Mouse (Mus musculus): ENCODE results near the gene Rbfox1.

Rbfox1 gene

DNA sequence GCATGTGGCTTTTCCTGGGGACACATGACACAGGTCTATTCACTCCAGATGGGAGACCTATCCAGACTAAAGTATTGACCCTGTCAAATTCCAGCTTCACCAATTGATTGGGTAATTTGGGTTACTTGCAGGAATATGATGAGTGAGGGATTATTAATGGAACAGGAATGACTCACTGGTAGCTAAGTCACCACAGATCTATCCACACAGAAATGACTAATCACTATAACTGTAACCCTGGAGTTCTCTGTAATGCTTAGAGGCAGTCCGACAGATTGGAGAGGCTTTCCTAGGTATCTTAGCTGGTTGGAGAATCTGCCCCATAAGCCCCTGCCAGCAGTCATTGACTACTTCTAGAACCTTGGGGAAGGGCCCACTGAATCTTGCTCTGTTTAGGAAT lies 827.2 kb downstream of the Rbfox1 start:
- no peak for DNase-seq (ENCODE audit: low spot score)

DNA sequence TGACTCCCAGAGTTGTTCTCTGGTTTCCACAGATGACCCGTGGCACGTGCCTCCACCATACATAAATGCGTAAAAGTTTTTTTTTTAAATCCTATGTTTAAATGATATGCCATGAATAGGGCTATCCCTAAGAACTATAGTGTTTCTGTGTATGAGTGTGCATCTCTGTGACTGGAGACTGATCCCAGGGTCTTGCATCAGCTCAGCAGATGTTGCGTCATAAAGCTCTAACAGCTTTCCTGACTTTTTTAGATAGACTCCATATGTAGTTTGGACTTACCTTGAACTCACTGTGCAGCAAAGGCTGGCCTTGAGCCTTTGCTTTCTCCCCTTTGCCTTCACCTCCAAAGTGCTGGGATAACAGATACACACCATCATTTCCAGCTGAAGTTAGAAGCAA lies 830.1 kb downstream of the Rbfox1 start:
- no peak for DNase-seq (ENCODE audit: low spot score)

DNA sequence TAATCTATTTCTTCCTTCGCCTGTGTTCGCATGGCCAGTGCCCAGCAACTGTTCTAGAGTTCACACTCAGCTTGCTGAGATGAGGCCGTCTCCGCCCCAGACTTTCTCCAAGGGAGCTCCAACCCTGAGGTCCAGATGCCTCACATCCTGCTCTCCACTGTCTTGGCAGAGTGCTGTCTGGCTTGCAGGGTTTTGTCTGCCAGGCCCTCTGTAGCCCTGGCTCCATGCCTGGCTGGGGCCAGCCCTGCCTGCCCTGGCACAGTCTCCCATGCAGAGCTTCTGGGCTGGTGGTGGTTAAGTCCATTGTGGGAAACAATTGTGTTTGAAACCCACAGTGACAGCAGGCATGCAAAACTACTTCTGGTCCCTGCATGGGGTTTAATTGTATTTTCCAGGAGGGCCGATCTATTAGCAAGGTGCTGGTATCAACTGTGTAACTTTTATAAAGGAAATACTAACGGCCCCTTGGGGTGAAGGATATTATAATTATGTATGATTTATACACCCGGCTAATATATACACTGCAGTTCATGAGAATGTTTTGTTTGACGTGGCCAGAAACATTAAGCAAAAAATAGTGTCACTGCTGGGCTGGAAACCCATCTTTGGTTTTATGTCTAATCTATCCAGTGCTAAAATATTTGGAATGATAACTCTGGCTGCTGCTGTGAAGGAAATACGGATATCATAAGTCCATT lies 831.2 kb downstream of the Rbfox1 start:
- no peak for DNase-seq (ENCODE audit: low spot score)

DNA sequence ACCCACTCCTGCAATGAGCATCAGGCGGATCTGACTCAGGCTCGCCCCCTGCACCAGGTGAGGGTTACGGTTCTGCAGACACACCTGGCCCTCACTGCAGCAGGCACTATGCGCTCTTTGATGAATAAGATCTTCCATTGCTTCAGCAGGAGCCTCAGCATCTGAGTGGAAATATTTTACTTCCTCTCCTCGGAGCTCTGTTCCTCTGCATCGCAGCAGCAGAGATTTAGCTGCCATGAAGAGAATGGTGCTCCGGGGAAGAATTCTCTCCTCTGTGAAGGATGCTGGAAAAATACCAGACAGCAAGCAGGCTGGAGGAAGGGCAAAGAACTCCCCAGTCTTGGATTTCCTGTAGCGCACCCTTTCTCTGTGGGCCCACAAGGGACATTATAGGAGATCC lies 833.9 kb downstream of the Rbfox1 start:
- no peak for DNase-seq (ENCODE audit: low spot score)

DNA sequence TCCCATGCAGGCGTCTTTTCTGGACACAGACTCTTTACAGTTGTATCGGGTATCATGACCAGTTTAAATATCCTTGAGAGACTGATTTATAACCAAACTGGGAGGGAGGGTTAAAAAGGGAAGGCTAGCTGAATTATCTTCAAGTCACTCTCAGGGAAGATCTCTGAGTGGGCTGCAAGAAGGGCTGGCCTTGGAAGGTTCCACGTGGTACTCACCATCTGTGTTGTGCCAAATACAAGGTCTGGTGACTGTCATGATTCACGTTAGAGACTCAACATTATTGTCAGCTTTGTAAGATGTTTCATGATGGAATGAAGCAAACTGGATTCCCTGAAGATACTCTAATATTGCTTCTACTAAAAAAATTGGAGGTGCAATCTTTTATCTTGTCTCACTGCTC lies 847.5 kb downstream of the Rbfox1 start:
- no peak for DNase-seq (ENCODE audit: low spot score)

DNA sequence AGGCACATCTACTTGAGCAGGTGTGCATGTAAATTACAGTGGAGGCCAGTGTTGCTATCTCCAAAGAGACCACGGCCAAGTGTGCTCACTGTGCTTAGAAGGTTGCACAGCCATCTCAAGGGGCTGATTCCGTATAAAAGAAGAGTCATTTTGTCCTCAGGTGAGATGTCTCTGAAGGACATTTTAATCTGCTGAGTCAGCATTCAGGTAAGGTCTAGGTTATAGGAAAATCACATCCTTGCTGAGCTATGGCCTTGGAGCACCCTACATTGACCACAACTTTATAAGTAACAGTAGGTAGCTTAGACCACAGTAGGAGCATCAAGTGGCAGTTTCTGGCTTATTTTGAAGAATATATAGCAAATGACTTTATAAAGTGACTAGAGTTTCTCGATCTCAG lies 848.3 kb downstream of the Rbfox1 start:
- DNase-seq (ENCODE audit: low spot score): no peak

DNA sequence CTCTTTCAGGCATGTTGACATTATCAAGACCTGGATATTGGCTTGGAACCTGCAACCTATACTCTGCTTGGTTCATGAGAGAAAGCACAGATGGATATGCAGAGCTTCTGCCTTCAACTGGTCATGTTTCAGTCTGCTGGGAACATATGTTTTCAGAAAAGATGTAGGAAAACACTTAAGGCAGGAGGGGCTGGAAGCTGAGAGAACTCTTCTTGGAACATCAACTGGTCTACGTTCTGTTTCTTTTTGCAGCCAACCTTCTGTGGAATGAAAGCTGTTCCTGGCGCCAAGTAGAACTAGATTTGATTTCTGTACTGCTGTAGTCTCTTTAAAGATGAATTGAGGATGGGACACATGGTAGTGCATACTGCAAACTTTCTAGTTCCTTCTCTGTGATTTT lies 851.4 kb downstream of the Rbfox1 start:
- no peak for DNase-seq (ENCODE audit: low spot score)

DNA sequence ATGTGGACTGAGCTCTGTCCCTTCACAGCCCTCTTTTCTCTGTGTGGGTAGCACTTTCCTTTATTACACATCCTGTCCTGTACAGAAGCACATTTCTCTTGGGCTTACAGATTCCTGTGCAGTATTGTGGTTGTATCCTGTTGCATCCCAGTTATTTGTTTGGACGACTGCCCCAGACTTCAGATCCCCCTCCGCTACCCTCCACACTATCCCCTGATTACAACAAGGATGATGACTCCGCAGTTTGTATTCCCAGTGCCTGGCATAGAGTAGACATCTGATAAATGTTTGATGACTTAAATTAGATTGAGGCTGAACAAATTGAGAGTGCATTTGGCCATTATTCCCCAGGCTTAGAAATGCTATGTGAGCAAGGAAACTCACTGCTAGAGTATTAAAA lies 851.8 kb downstream of the Rbfox1 start:
- DNase-seq (ENCODE audit: low spot score): no peak

DNA sequence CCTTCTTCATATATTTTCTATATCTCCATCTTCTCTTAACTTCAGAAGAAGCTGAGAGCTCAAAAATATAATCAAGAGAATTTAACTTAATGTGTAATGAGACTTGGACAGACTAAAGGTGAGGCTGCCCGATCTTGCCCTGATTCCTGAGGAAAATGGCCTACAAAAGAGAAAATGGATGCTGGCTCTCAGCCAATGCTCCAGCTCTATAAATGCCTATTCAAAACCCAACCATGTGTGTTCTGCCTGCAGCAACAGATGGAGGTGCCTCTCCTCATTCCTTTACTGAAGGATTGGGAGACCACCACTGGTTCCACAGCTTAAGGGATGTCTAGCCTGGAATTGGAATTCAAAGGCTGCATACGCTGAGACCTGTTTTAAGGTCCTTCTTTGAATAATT lies 861.0 kb downstream of the Rbfox1 start:
- DNase-seq (ENCODE audit: low spot score): no peak

DNA sequence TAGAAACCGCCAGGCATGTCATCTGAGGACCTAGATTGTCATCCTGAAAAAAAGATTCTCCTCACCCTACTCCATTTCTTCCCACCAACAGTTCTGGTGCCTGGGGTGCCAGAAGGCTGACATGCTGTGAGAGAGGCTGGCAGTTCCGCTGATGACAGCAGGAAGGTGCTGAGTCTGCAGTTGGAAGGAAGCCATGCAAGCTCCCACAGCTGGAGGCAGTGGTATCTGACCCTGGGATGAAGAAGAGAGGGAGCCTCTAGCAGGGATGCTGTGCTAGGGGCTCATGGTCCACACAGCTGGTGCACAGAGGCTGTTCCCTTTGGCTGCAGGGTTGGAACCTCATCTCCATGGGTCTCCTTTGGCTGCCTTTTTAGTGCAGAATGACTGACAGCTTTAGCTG lies 865.3 kb downstream of the Rbfox1 start:
- no peak for DNase-seq (ENCODE audit: low spot score)

DNA sequence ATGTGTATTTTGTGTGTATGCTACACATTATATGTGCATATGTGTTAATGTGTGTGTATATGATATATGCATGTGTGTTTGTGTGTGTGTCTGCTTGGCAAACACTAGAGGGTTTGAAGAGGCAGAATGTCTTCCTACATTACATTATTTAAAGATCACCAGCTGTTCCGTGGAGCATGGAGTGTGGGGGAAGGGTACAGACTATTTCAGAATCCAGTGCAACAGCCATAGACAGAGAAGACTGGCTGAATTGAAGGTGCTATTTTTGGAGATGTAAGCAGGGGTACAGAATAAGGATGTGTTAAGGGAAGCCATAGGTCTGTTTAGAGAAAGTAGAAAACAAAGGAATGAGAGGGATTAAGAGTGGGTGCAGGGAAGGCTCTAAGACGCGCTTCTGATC lies 869.7 kb downstream of the Rbfox1 start:
- DNase-seq (ENCODE audit: low spot score): no peak

DNA sequence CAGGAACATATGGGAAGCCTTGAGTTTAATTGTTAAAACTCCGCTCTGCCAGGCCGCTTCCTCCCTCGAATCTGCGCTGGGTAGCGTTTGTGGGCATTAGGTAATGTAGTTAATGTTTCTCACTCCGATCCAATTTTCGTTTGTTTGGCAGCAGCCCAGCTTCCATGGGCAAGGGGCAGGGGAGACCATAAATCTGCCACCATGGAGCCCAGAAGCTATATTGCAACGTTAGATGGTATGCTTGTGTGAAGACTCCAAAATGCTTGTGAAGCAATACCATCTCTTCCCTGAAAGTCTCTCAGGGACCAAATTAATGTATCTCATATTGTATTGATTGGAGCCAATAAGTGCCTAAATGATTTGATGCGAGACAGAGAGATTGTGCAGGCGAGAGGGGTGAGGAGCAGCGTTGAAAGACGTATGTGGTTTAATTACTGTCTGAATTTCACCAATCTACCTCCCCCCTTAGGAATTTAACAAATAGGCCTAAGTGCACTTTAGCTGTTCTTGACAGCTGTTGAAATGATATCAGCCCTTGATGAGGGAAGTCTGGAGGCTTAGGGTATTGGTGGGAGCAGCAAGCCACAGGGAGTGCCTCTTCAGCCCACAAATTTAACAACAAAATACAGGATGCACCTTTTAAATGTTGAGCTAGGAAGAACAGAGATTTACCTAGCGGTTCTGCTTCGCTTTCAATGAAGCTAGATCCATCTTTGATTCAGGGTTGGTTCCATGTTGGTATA lies 884.5 kb downstream of the Rbfox1 start:
- no peak for DNase-seq (ENCODE audit: low spot score)

DNA sequence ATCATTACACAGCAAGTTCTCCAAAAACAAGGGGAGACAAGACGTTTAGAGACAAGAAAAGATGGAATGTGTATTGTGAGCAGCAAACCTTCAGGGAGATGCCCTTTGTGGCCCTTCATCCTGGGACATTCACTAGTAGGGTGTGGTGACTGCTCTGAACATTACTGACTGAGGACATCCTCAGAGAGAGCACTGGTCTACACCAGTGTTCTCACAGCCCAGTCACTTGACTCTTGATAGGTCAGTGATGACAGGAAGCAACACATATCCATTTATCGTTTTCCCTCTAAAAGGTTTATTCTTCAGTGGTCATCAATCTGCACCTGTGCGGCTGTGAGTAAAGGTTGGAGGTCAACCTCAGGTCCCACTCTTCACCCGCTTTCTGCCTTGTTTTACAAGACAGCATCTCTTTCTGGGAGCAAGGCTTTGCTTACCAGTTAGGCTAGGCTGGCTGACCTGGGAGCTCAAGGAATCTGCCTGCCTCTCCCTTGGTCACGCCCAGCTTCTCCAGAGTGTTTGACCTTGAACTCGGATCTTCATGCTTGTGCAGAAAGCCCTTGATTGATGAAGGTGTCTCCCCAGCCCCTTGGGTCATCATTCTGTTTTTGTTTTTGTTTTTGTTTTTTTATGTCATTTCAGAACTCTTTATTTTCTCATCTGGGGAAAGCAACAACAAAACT lies 892.5 kb downstream of the Rbfox1 start:
- DNase-seq (ENCODE audit: low spot score): no peak

DNA sequence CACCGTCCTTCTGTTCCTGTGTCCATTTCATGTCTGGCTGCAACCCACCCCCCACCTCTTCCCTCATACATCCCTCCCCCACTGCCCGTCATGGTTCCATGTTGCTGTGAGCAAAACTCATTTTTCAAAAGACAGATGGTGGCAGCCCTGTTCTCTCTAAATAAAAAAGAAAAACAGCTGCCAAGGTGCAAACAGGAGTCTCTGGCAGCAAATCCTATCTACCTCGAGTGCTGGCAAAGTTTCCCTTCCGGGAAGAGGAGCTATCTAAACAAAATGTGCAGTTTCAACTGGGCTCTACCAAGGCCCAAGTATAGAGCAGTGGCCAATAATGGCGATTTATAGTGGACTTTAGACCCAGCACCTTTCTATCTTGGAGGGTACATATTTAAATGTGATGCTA lies 899.0 kb downstream of the Rbfox1 start:
- no peak for DNase-seq (ENCODE audit: low spot score)

DNA sequence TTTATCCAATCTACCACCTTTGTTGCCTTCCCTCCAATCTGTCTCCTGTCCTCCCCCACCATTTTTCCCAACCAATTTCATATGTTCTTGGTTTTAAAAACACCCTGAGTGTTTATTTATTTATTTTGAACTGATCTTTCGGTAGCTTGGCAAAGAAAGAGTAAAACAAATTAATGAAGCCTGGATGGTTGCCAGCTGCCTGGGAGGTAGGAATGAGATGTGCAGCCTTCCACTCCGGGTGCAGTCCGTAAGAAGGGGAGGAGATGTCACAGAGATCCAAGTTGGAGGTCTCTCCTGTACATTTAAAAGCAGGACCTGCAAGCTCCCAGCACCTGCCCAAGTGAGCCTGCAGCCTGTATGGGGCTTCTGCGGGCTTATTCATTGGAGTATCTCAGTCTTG lies 899.9 kb downstream of the Rbfox1 start:
- DNase-seq (ENCODE audit: low spot score): no peak

DNA sequence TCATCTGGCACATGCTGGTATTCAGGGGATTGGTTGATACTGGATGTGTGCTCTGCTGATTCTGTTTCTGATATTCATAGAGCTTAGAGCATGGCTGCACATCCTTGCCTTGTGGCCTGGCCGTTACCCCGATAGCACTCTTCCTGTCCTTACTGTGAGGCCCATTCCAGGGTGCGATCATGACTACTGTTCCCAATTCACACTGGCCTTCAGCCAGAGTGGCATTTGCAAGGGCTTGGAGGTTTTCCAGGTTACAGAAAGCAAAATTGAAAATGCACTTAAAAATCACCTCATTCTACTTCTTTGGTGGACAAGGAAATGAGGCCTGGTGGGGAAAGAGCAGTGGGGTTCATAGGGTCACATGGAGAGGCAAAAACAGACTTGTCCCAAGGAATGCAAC lies 906.1 kb downstream of the Rbfox1 start:
- no peak for DNase-seq (ENCODE audit: low spot score)

DNA sequence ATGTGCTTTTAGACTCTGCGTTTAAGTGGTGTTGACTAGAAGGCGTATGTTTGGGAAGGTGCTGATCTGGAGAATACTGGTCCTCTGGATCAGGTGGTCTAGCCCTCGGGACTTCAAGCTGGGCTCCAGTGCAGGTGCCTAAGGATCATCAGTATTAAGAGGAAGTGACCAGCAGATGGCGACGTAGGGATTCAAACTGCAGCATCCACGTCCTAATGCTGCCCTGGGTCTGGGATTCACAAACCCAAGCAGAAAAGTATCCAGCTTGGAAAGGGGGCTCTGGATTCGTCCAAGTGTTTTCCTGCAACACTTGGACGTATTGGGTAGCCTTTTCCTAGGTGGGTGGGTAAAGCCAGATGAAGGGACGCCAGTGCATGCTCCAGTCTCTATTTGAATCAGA lies 906.5 kb downstream of the Rbfox1 start:
- DNase-seq (ENCODE audit: low spot score): no peak

DNA sequence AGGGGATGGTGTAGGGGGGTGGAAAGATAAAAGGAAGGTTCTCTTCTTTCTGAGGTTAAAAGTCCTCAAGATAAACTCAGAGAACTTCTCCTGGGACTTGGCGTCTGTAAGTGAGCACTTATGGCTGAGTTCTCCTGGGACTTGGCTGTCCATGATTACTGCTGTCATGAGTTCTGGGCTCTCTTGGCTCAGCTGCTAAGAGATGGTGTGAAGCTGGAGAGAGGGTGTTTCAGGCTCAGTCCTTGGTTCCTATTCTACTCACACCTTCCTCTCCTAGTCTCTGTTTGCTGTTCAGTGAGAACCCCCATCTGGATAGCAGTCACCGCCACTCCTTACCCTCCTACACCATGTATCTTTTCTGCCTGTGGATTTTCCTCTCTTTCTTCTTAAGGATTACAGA lies 921.1 kb downstream of the Rbfox1 start:
- no peak for DNase-seq (ENCODE audit: low spot score)

DNA sequence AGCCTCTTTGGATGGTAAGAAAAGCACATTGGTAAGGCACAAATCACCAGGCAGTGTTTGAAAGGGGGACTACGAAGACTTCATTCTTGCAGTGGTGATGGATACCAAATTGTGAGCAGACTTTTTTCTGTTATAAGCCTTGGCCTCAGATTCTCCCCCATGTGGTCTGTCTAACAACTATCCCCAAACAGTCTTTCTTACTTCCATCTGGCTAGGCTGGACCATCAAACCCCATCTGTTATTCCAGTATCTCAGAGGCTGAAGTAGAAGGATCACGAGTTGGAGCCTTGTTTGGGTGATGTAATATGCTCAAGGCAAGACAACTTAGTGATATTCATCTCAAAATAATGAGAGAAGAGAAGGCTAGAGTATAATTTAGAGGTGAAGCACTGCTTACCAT lies 922.7 kb downstream of the Rbfox1 start:
- no peak for DNase-seq (ENCODE audit: low spot score)

DNA sequence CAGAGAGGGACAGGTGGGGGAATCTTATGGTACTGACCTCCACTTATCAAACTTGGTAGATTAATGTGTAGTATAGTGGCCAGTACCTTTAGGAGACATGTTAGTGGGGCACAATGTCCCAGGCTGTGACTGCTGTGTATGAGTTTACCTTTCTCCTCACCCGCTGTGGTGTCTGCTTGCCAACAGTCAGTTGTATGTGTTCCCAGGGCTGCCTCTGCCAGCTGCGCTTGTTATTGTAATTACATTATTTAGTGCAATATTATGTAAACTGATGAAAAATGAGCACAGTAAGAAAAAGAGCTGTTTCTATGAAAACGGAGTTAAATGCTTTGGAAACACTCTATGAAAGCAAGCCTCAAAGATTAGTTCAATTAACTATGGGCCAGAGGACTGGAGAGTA lies 928.7 kb downstream of the Rbfox1 start:
- no peak for DNase-seq (ENCODE audit: low spot score)

DNA sequence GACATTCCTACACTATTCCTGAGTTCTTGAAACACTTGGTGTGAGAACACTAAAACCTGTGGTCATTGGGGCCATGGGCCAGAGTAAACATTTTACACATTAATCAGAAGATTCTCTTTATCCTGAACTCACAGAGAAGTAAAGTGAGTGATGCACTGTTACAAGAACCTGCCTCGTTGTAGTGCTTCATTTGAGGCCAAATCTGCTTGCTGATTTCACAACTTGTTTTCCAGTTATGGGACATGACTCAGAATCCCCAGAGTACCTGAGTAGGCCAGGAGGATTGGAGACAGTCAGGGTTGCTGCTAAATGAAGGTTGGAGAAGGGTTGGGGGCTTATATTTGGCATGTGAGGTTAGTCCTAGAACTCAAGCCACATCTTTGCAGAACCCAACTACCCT lies 936.6 kb downstream of the Rbfox1 start:
- no peak for DNase-seq (ENCODE audit: low spot score)

DNA sequence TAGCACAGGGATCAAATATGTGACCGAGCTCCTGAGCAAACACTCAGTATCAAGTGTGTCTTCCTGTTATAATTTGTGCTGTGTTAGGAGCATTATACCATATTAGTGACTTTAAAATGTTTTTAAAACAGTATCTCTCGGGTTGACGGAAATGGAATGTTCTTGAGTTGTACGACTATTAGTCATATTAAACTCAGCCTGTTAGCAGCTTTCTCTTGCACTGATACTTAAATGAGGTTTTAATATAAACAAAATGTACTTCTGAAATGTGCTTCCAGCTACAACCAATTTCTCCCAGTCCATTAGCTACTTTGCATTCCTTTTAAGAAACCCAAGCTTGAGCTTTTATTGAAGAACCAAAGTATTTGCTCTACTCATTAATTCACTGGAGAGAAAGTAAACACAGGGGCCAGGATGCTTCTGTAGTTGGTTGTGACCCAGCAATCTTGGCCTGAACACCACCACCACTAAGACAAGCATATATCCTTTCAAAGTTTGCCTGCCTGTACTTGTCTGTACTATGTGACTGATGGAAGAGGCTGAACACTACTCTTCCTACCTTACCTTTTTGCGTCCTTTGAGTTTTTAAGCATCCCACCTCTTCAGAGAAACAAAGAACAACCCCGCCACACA lies 944.9 kb downstream of the Rbfox1 start:
- no peak for DNase-seq (ENCODE audit: low spot score)

DNA sequence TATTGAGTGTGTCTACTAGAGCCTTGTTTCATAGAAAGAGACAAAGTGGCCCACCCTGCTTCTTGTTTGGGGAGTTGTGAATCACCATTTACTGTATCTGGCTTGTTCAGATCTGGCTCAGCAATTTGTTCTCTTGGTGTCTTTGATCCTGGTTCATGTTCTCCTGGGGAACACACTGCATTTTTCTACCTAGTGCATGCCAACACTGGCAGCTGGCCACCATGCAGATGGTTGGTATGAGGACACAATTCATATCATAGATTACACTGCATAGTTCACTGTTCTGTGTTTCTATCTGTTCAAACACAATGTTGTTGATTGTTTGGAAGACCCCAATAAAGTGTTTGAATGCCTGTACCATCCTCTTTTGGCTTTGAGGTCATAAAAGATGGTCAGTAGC lies 948.3 kb downstream of the Rbfox1 start:
- no peak for DNase-seq (ENCODE audit: low spot score)
